Mouse (Mus musculus): Measurements from ENCODE around the gene Mtrr.

Gene Mtrr

GRCm38 (mm10) chr13:68581747-68582516, at the start of gene Mtrr, which contains the start of gene Fastkd3:
Gene Mtrr, minus strand, starts transcription at chr13:68582149.
Gene Fastkd3, plus strand, starts transcription at chr13:68582234.
- DNase-seq, result peak; percentile 97 to 99

- DNase-seq, result no peak
Observed at GRCm38 (mm10) chr13:68627041-68627440, 45.1 kb upstream of the Mtrr start.

GRCm38 (mm10) chr13:68622792-68623191, 40.8 kb upstream of the Mtrr start:
- DNase-seq, result no peak

DNA sequence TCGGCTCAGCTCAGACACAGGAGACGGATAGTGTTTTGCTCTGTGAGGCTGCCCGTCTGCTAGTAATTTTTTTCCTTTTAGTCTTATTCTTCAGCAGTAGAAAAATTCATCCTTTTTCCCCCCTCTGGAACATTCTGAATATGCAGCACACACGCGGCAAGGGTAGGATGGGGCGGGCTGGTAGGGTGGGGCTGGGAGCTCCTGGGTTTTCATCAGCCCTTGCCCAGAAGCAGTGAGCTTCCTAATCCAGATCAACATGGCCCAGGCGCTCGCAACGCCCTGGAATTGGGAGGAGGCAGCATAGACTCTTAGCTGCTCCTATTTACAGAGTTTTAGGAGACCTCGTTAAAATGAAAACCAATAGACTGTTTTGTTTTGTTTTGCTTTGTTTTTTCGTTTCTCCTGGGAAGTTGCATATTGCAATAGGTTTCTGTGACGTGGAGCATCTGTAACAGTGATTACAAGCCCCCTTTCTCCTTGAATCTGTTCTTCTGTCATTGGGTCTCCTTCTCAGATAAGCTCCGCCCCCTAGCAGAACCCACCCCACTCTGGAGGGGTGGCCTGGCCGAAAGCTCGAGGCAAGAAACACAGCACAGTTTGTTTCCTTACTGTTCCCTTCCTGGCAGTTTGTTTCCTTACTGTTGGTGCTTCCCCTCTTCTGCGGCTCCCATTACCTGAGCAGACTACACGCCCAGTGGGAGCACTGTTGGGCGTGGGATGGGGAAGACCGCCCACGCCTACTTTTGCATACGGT, 25.9 kb upstream of the Mtrr start:
- DNase-seq, result no peak

DNA sequence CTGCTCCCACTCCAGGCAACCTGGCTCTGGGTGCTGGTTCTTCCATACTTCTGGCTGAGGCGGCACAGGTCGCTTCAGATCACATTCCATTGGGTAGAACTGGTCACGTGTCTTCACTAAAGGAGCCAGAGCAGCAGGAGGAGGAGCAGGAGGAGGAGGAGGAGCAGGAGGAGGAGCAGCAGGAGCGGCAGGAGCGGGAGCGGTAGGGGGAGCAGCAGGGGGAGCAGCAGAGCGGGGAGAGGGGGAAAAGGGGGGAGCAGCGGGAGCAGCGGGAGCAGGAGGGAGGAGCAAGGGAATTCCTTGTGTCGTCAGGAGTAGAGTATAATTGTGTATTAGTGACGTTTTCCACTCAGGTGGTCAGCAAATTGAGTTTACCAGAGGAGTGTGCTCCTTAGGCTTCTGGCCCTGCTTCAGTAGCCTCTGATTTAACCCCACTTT, 23.8 kb upstream of the Mtrr start:
- DNase-seq, result peak; percentile 12 to 33

DNA sequence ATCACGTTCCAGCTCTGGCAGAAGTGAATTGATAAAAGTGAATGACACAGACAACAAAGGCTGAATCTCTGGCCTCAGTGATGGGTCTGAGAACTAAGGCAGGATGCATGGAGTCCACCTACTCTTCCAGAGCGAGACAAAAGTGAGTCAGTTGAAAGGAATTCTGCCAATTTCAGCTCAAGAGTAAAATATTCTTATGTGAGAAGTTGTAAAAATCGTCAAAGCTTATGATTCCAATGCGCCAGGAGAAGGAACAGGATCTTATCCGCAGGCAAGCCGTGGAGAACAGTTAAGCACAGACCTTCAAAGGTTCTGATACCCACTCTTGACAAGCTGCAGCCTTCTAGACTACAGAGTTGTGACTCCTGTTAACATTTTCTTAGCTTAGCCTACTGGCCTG, 21.1 kb upstream of the Mtrr start:
- DNase-seq, result no peak

DNA sequence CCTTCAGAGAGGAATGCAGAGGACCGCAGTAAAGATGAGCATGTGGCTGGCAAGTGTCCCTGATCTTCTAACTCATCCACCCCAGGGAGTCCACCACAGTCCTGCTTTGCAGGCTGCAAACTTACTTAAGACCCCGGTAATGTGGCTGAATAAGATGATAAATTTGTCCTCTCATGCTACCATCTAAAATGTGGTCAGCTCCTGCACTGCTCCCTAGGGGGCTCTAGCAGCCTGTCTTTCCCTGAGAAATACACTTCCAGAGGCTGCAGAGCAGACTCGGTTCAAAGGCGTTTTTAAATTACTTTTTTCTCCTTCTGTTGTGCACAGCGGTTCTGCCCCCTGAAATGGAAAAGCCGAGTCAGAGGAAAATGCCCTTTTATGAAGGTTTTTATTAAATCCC, 19.2 kb upstream of the Mtrr start:
- DNase-seq, result no peak

DNA sequence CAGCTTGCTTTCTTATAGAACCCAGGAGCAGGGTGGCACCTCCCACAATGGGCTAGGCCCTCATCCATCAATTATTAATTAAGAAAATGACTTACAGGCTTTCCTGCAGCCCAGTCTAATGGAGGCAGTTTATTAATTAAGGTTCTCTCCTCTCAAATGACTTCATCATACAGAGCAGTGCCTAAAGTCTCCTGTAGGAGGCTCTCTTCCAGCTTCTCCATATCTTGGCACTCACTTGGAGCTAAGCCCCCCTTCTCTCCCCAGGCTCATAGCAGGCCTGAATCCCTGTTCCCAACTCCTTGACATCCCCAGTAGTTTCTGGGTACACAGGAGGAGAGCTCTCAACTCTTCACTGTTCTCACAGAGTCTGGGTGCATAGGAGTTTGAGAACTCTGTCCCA, 17.0 kb upstream of the Mtrr start:
- DNase-seq, result no peak

DNA sequence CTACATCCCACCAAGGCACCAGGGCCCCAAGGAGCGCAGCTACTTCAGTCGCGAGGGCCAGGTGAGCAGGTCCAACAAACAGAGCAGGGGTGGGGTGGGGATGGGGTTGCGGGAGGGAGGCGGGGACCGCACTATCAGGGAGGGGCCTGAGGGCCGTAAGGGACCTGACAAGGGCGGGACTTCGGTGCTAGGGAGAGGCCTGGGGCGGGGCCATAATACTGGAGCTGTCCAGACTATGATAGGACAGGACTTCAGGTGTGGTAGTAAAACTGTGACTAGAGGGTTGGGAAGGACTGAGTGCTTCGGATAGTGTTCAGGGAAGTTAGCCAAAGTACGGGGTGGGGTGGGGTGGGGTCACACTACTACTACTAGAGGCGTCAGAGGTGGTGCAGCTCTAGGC, 15.7 kb upstream of the Mtrr start:
- no peak for DNase-seq

- no peak for DNase-seq
Observed at GRCm38 (mm10) chr13:68597199-68597598, 15.2 kb upstream of the Mtrr start, which contains the start of gene 1700001L19Rik. Gene 1700001L19Rik, plus strand, starts transcription at chr13:68597421.

DNA sequence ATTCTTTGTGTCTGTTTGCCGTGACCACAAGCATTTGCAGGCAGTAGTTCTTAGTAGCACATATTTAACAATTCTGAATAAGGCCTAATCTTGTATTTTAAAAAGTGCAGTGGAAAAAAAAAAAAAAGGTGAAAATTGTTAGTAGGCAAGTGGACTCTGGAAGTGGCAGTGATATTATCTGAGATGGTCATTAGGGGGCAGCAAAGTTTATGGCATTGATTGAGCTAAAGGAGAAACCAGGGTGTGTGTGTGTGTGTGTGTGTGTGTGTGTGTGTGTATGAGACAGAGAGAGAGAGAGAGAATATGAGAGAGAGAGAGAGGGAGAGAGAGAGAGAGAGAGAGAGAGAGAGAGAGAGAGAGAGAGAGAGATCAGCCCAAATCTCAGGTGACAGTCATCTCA, 11.8 kb upstream of the Mtrr start:
- no peak for DNase-seq

GRCm38 (mm10) chr13:68588352-68588751, 6.4 kb upstream of the Mtrr start:
- no peak for DNase-seq

DNA sequence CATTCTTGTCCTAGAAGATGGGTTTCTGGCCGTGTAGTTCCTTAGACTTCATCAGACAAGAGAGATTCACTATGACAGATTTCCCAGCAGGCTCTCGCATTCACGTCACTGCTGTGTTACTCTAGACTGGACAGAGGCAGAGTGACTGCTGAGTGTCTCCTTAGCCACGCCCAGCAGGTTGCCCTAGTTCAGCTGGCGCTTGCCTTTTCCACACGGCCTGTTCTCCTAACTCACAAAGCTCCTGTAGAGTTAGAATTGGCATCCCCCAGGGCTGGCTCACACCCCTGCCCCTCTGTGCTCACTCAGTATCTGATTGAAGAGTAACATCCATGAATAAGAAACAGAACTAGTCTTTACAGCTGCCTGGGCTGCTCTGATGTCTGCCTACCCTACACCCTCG, 3.5 kb upstream of the Mtrr start:
- DNase-seq, result no peak

GRCm38 (mm10) chr13:68583961-68584360, 2.0 kb upstream of the Mtrr start:
- peak in 1 of 2 experiments; percentile 7 for DNase-seq

GRCm38 (mm10) chr13:68582517-68582780, 500 bp upstream of the Mtrr start:
- no peak for DNase-seq

- peak in 1 of 2 experiments; percentile 7 for DNase-seq
Observed at GRCm38 (mm10) chr13:68581086-68581740, 736 bp downstream of the Mtrr start.

GRCm38 (mm10) chr13:68577945-68578344, 4.0 kb downstream of the Mtrr start:
- DNase-seq, result no peak

GRCm38 (mm10) chr13:68574398-68574797, 7.6 kb downstream of the Mtrr start:
- no peak for DNase-seq

DNA sequence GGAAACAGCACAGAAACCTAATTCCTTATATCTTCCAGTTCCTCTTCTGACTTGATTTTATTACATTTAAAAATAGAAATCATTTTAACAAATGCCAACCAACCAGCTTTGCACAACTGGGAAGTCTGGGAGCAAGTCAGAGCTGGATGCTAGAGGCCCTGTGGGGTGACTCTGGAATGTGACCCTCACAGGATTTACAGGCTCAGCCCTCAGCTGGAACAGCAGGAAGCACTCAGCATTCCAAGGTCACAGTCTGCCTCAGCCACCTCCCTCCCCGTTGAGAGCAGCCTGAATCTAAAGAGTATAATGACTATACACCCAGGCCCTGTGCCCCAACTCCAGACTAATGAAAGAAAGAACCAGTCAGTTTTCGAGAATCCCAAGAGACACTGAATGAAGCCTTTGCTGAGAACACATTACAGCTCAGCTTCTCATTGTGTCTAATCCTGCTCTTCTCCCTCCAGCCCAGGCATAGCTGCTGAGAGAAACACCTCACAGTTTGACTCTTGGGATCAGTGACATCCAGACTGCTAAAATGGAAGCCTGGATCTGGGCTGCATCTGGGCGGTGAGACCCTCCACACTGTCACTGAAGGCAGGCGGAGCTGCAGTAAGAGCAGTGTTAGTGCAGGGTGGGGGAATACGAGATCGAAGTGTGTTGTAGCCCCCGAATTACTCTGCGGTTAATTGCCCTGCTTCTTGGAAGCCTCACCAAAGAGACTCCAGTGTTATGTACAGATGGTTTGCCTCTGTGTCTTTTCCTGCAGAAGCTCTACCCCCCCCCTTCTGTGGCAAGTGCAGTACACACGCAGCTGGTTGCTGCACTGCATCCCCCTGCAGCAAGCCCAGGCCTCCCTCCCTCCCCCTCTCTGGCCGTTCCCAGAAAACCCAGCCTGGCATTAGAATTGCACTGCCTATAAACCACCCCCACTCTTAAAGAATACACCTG, 8.7 kb downstream of the Mtrr start:
- DNase-seq, result no peak

DNA sequence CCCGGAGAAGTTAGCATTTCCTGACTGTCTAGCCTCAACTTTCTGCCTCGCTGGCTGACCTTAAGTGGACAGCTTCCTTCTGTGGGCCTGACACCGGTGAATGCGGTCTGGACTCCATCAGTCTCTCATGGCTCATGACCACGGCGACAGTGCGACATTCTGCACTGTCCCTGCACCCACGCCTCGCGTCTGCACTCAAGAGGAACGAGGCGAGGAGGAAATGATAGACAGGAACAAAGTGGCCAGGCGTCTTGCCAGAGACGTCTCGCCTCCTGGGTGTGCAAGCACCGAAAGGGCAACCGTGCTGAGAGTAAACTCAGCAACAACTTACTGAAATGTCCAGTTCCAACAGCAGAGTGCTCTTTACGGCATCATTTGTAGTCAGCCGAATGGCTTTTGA, 9.7 kb downstream of the Mtrr start:
- no peak for DNase-seq

DNA sequence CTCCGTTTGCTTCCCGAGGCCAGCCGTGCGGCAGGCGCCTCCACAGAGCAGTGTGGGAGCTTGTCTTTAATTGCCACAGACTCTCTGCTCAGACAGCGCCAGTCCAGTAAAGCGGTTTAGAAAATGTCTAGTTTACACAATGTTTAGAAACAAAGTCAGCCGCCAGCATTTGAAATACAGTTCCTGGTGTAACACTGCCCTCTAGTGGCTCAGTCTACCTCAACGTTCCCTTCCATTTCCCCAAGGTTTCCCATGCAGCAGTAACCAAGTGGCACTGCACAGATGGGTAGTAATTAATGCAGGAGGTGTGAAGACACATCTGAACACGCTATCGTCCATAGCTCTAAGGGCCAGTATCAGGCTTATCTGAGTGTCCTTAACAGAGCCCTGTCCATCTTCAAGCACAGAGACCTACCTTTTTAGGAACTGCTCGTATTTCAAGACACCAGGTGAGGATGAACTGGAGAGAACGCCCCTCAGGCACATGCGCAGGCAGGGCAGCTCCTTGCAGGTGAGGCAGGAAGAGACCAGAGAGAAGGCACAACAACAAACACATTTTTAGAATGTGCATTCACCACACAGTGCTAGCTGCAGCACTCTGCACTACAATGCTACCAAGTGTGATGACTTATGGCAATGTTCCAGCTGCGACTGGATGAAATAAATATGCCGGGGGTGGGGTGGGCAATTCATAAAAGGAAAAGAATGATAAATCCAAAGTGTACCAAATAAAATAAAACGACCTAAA, 12.2 kb downstream of the Mtrr start:
- DNase-seq, result peak; percentile 56 to 62

GRCm38 (mm10) chr13:68568548-68568947, 13.4 kb downstream of the Mtrr start:
- no peak for DNase-seq
